Mouse (Mus musculus) retina, postnatal 7 days (tissue): ENCODE results near the gene Lhx4.

ENCODE experiments used
- DNase-seq: peaks from one replicate; pipeline ENCODE4 v3.0.0-alpha.2; 2012; ENCODE audit warnings: low read depth, low spot score

Lhx4 gene

GRCm38 (mm10) chr1:155703191-155703680 lies 48.2 kb downstream of the Lhx4 start:
- no peak for DNase-seq

DNA sequence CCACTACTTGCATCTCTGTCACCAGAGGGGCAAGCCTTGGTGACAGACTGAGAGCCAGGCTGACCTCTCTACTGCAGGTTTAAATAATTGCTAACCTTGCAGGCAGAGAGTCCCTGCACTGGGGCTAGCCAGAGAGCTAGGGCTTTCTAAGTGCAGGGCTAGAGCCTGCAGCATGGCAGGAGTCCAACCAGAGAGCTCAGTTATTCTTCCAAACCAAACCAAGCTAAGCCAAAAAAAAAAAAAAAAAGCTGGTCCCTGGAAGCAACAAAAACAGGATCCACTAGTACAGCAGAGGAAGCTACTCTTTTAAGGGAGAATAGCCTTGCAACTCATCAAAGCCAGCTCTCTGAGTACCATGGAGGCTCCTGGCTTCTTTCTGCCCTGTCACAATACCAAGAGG lies 50.6 kb downstream of the Lhx4 start:
- DNase-seq: no peak

- no peak for DNase-seq
Measured at GRCm38 (mm10) chr1:155698373-155699159, 52.9 kb downstream of the Lhx4 start.

DNA sequence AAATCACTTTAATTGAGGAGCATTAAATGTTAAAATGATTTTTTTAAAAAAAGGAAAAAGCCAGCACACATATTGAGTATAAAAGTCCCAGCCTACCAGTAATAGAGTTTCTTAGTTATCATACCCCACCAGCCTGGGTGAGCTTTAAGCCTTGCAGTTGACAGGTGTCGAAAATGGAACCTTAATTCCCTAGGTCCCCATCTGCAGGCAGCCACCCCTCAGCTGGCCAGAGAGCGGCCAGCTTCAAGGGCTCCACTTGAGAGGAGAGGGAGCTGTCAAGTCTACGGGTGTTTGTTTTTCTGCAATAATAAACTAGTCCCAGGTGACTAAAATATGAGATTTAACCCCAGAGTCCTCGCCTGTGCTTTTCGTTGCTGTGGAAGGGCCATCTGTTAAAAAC lies 58.0 kb downstream of the Lhx4 start:
- DNase-seq: no peak

GRCm38 (mm10) chr1:155693026-155693425 lies 58.5 kb downstream of the Lhx4 start:
- DNase-seq: no peak

DNA sequence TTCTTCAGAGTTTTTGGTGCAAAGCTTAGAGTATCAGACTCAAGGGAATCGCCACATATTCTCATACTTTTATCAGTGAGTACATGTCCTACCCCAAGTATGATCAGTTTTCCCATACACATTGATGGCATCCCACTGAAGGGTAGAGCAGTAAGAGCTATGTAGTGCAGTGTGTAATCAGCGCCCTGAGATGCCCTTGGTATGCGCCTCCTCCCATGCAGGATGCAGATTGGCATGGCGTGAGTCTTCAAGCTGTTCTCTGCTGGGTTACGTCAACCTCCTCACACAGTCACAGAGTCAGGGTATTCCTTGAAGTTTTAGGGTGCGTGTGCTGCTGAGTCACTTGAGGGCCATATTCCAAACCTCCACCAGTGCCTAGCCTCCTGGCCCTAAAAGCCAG lies 59.3 kb downstream of the Lhx4 start:
- DNase-seq: no peak

- DNase-seq: no peak
Measured at GRCm38 (mm10) chr1:155689558-155689957, 61.9 kb downstream of the Lhx4 start.

GRCm38 (mm10) chr1:155689141-155689540 lies 62.3 kb downstream of the Lhx4 start:
- no peak for DNase-seq

DNA sequence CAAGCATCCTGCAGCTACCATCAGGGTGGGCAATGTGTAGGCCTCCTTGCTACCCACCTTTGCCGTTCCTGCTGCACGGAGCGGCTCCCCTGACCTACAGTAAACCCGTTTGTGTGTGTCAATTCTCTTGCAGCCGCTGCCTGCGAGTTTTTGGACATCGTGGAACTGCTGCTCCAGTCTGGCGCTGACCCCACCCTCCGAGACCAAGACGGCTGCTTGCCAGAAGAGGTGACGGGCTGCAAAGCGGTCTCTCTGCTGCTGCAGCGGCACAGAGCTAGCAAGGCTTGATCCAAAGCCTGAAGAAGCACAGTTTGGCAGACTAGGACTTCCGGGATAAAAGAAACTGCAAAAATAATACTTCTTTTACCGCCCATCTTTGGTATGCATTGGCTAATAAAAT lies 64.7 kb downstream of the Lhx4 start:
- DNase-seq: no peak

DNA sequence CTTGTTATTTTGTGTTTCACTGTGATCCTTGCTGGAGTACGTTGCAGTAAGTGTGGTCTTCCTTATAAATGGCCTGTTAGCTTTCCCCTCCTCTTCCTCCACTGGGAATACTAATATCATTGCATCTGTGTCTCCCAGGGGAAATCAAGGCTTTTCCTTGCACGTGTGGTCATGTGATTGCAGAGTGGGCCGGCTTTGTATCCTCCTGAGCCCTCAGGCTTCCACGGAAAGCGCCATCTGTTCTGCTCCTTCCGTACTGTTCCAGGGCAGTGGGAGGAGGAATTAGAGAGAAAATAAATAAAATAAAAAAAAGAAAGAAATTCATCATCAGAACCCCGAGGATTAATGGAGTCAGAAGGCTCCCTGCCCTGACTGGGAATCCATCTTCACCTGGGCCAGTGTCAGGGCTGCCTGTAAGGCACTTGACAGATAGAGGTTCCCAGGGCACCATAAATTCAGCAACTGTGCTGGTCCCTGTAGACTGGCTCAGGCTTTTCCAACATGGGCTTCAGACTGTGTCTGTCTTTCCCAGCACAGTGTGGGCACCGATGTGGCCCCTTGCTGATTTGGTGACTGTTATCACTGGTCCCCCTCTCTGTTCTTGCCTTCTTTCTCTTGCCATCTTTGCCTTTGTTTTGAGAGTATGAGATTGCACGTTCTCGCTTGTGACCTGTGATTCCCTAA lies 70.2 kb downstream of the Lhx4 start:
- DNase-seq: peak; percentile 23

DNA sequence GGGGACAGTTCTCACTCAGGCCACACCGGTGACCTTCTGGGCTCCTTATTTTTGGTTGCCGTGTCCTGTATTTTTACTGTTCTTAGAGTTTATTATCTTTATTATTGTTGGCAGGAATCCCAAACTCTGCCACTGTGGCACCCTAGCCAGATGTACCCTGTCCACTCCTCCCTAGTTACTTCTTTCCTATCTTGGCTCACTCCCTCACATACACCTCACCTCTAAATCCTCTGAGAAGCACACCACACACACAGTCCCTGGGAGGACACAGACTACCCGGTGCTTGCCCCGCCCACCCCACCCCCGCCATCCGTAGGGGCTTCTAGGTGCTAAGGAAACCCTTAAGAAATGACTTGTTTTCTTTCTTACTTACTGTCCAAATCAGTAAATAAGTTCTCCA lies 75.9 kb downstream of the Lhx4 start:
- DNase-seq: no peak

DNA sequence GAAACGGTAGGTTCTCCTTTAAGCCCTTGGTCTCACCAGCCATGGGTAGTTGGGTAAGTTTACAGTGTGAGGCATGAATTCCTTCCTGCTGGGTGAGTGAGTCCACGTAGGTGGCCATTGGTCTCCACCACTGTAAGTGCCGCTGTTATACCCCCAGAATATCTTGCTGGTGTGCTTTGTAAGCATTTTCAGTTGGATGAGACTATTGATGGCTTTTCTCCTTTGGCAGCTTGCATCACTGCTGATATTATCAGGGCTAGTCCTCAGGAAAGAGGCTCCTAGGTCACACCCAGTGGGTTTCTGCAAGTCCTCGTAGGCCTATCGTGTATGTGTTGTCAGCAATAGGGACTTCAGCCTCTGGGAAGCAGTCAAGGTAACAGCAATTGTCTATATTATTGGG lies 87.5 kb downstream of the Lhx4 start:
- DNase-seq: no peak

DNA sequence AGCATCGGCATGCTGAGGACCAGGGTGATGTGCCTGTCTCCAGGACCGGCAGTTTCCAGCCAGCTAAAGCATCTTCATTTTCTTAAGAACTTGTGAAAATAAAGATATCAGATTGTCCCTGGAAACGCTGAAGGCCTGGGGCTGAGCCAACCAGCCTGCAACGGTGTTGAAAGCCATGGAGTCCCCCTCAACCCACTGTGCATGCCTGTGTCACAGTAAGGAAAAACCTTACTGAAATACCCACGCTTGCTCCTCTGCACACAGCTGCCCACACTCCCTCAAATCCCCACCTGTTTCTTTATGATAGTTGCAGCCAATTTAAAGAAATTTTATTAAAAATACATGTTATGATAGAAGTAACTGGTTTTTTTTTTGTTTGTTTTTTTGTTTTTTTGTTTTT lies 95.2 kb downstream of the Lhx4 start:
- DNase-seq: no peak

GRCm38 (mm10) chr1:155654961-155655360 lies 96.5 kb downstream of the Lhx4 start:
- DNase-seq: peak; percentile 52

DNA sequence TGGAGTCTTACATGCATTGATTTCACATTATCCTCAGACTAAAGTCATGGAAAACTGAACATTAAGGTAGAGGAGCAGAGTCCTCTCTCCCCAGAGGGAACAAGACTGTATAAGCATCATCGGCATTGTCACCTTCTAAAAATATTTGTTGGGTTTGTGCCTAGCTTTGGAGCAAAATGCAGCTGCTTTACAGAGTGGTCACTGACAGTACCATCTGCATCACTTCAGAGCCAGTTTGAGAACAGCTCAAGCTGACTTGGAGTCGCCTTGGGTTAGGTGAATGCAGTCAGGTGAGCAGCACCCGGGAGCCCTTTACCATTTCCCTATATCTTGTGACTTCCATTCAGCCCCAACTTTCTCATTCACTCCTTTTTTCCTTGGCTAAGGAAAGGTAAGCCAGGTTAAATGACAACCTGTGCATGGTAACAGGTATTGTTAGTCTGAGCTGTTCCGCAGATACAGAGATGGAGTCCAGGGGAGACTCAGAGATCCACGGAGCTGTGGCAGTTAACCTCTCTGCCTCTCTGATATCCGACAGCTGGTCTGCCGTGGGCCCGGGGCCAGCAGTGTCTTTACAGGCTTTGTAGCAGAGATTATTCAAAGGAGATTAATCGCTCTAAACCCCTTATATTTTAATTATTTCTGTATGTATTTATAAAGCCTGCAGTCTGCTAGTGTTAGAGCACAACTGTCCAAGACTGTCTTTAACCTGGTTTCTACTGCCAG lies 101.2 kb downstream of the Lhx4 start:
- DNase-seq: peak; percentile 70
